Mouse (Mus musculus) limb, embryonic 14.5 days (tissue): ENCODE results near the gene Pcbd1. TPM values are rescaled to one million over a fixed set of nuclear protein-coding genes. Genes with fewer than 3 reads are reported as not detected.

Experiments used
- ATAC-seq: fragments of 200-750 bp; cut with Nextera tagmentation; 2 replicates; pipeline ENCODE4 v1.8.0; 2017; ENCODE audit warnings: low read depth, moderate number of reproducible peaks, moderate TSS enrichment; ENCODE audit not compliant: low FRiP score
- DNase-seq: peaks from one replicate; pipeline ENCODE4 v3.0.0-alpha.2; 2015; ENCODE audit warnings: low spot score
- H3K27ac ChIP-seq: fragments of 300-500 bp; sonication (generic); replicated peaks from 2 replicates; pipeline ENCODE4 v1.5.1; 2014; ENCODE audit warnings: low read depth, mild to moderate bottlenecking, low read length, moderate library complexity, mixed read lengths
- H3K27me3 ChIP-seq: fragments of 300-500 bp; sonication (generic); 2 replicates; pipeline ENCODE4 v1.6.1; 2014; ENCODE audit warnings: low read length, mixed read lengths; ENCODE audit not compliant: control insufficient read depth, insufficient read depth
- H3K36me3 ChIP-seq: fragments of 300-500 bp; sonication (generic); 2 replicates; pipeline ENCODE4 v1.6.1; 2014; ENCODE audit warnings: mild to moderate bottlenecking, low read length, moderate library complexity, mixed read lengths; ENCODE audit not compliant: control insufficient read depth, insufficient read depth
- H3K4me1 ChIP-seq: fragments of 300-500 bp; sonication (generic); 2 replicates; pipeline ENCODE4 v1.6.1; 2014; ENCODE audit warnings: antibody characterized with exemption, low read length, mixed read lengths; ENCODE audit not compliant: control insufficient read depth, insufficient read depth
- H3K4me2 ChIP-seq: fragments of 300-500 bp; sonication (generic); replicated peaks from 2 replicates; pipeline ENCODE4 v1.6.1; 2014; ENCODE audit warnings: low read depth, mild to moderate bottlenecking, low read length, moderate library complexity; ENCODE audit not compliant: severe bottlenecking
- H3K4me3 ChIP-seq: fragments of 300-500 bp; sonication (generic); replicated peaks from 2 replicates; pipeline ENCODE4 v1.5.1; 2014; ENCODE audit warnings: low read length
- H3K9ac ChIP-seq: fragments of 300-500 bp; sonication (generic); 2 replicates; pipeline ENCODE4 v1.6.1; 2014; ENCODE audit warnings: mild to moderate bottlenecking, low read depth, low read length, moderate library complexity; ENCODE audit not compliant: severe bottlenecking
- H3K9me3 ChIP-seq: fragments of 300-500 bp; sonication (generic); 2 replicates; pipeline ENCODE4 v1.6.1; 2016; ENCODE audit warnings: low read length; ENCODE audit not compliant: control insufficient read depth
- POLR2A ChIP-seq: fragments of 200-500 bp; IDR thresholded peaks from 2 replicates; pipeline ENCODE4 v1.8.0; 2012; ENCODE audit warnings: inconsistent platforms, mild to moderate bottlenecking, moderate library complexity, borderline replicate concordance; ENCODE audit not compliant: insufficient read depth, insufficient read length; ENCODE audit errors: extremely low read depth
- WGBS: fragments of 180-500 bp; shearing (Covaris S2); extraction: QIAGEN DNeasy Blood & Tissue Kit; methylation state at CpG from one replicate; pipeline ENCODE4 v1.1.7; 2014; 5-methylcytosine and 5-hydroxymethylcytosine counted together
- polyA plus RNA-seq, 2 experiments: library from polyadenylated mRNA; depleted of rRNA in 1 of 2; stranded (reverse) in 1 of 2; unstranded in 1 of 2; fragments of >200 nt; fragmentation: Nextera tagmentation in 1 of 2; extraction: Ambion mirVana in 1 of 2; gene quantifications; 2 replicates each; pipeline versions ENCODE4 v1.2.1 to v1.2.3; 2012 to 2014

Pcbd1 gene
- polyA plus RNA-seq, 2 experiments, result 9.3 to 15.2 TPM

GRCm38 (mm10) chr10:61080227-61080930 lies 8.8 kb upstream of the Pcbd1 start:
- H3K4me1 ChIP-seq, result peaks cover 2% of the 10 kb centered on the region; the same call in 1 of the 2 replicates
- WGBS, result 42% methylated on average over 14 of the region's 14 CpGs
- no peak overlapping the region for H3K27ac ChIP-seq
- DNase-seq, result peak; percentile 92
- peak overlapping the region; percentile 30 for H3K4me2 ChIP-seq
- H3K27me3 ChIP-seq, result no peaks in the 10 kb centered on the region
- ATAC-seq, result peak; percentile 90
- H3K4me3 ChIP-seq, result peak overlapping the region; percentile 16
- H3K36me3 ChIP-seq, result no peaks in the 10 kb centered on the region
- H3K9ac ChIP-seq, result no peak overlapping the region
- no peaks in the 10 kb centered on the region for H3K9me3 ChIP-seq
- no peak for TF ChIP-seq POLR2A

DNA sequence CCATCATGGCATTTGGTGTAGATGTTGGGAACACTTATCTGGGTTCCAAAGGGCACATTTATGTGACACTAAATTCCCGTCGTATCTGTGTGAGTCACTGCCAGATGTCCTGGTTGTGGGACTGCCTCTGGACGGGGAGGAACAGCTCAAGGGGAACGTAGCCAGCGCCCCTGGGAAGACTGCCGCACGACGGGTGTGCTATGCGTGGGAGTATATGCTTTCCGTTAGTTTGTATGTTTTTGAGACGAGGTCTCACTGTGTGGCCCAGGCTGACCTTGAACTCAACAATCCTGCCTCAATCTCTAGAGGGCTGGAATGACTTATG lies 8.2 kb upstream of the Pcbd1 start:
- H3K4me2 ChIP-seq, result no peak overlapping the region
- H3K36me3 ChIP-seq, result no peaks in the 10 kb centered on the region
- H3K27me3 ChIP-seq, result no peaks in the 10 kb centered on the region
- no peak overlapping the region for H3K9ac ChIP-seq
- H3K9me3 ChIP-seq, result no peaks in the 10 kb centered on the region
- no peak for TF ChIP-seq POLR2A
- no peak overlapping the region for H3K27ac ChIP-seq
- WGBS, result 75% methylated on average over 11 of the region's 11 CpGs
- DNase-seq (no peak), ATAC-seq (no peak)
- peaks cover 2% of the 10 kb centered on the region; the same call in 1 of the 2 replicates for H3K4me1 ChIP-seq
- no peak overlapping the region for H3K4me3 ChIP-seq

GRCm38 (mm10) chr10:61085364-61085763 lies 3.8 kb upstream of the Pcbd1 start:
- Histone ChIP-seq H3K9me3 (no peaks in the 10 kb centered on the region), H3K4me1 (peaks cover 7% of the 10 kb centered on the region; the same call in 1 of the 2 replicates), H3K36me3 (no peaks in the 10 kb centered on the region), H3K9ac (no peak overlapping the region), H3K27ac (0 out of 2 replicates have a peak overlapping the region, but pooled peaks have one; percentile 8), H3K4me2 (no peak overlapping the region), H3K27me3 (no peaks in the 10 kb centered on the region), H3K4me3 (no peak overlapping the region)
- 61% methylated on average over 2 of the region's 2 CpGs for WGBS
- no peak for TF ChIP-seq POLR2A
- no peak for DNase-seq
- no peak for ATAC-seq

DNA sequence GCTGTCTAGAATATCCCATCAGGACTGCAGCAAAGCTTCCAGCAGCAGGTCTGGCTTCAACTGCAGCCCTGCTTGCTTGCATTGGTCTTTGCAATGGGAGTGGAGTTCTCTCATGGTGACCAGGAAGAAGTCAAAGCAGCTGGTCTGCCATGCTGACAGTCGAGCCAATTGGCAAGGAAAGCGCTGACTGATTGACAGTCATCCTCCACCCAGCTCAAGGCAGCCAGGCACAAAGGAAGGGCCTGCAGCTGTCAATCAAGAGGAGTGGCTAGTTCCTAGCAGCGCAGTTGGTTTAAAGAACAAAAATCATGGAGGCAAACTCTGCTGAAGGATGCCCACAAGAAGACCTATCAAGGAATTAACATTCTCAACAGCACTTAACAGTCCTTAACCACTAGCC lies 2.6 kb upstream of the Pcbd1 start:
- no peak for TF ChIP-seq POLR2A
- Histone ChIP-seq H3K4me1 (peaks cover 7% of the 10 kb centered on the region; the same call in 1 of the 2 replicates), H3K9me3 (no peaks in the 10 kb centered on the region), H3K9ac (no peak overlapping the region), H3K27me3 (no peaks in the 10 kb centered on the region), H3K4me2 (no peak overlapping the region), H3K36me3 (no peaks in the 10 kb centered on the region), H3K27ac (no peak overlapping the region), H3K4me3 (no peak overlapping the region)
- ATAC-seq (0 out of 2 replicates have a peak, but pooled peaks have one; percentile 27), DNase-seq (no peak)
- WGBS, result 49% methylated on average over 3 of the region's 3 CpGs

DNA sequence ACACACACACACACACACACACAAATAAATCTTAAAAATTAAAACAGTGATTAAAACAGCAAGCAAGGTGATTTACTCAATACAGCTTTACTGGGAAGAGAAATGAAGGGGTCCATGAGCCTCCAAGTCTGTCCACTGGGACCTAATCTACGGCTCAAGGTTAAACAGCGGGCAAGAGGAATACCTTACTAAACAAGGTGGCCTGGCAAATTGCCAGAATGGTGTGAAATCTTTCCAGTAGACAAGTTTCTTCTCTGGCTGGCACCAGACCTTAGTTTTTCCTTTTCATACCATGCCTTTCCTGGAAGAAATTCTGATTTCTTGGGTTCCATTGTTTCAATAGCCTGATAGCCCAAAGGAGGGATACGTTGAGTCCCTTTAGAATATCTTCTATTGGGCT lies 663 bp upstream of the Pcbd1 start:
- H3K36me3 ChIP-seq, result no peaks in the 10 kb centered on the region
- no peaks in the 10 kb centered on the region for H3K9me3 ChIP-seq
- no peak overlapping the region for H3K9ac ChIP-seq
- ATAC-seq (no peak), DNase-seq (no peak)
- 72% methylated on average over 3 of the region's 3 CpGs for WGBS
- H3K27ac ChIP-seq, result no peak overlapping the region
- H3K4me2 ChIP-seq, result no peak overlapping the region
- TF ChIP-seq POLR2A, result no peak
- H3K27me3 ChIP-seq, result no peaks in the 10 kb centered on the region
- no peak overlapping the region for H3K4me3 ChIP-seq
- H3K4me1 ChIP-seq, result peaks cover 7% of the 10 kb centered on the region; the same call in 1 of the 2 replicates
